Mouse (Mus musculus) CH12.LX (cell line): ENCODE measurements around the gene Tgm3. TPM values are rescaled to one million over a fixed set of nuclear protein-coding genes. Genes with fewer than 3 reads are reported as not detected.

Experiments
- DNase-seq: peaks from one replicate; pipeline ENCODE4 v3.0.0-alpha.2; 2013; ENCODE audit errors: extremely low read depth
- H3K27ac ChIP-seq: 2 replicates; pipeline ENCODE4 v1.5.1; 2012; ENCODE audit warnings: low read depth, mild to moderate bottlenecking, control low read depth, moderate library complexity; ENCODE audit not compliant: insufficient read depth
- H3K27me3 ChIP-seq: replicated peaks from 2 replicates; pipeline ENCODE3; 2012; ENCODE audit warnings: inconsistent platforms
- H3K36me3 ChIP-seq, 2 experiments: replicated peaks in 1 of 2; 2 replicates each; pipeline versions ENCODE3 to v1.6.1; 2012; ENCODE audit warnings: inconsistent platforms in 1 of 2, low read length in 1 of 2, mild to moderate bottlenecking in 1 of 2, mixed read lengths in 1 of 2, moderate library complexity in 1 of 2; ENCODE audit not compliant: control insufficient read depth in 1 of 2, insufficient read depth in 1 of 2
- H3K4me1 ChIP-seq, 2 experiments: 2 replicates each; pipeline ENCODE4 v1.6.1; 2012; ENCODE audit warnings: inconsistent platforms in 1 of 2, moderate library complexity in 1 of 2; ENCODE audit not compliant: insufficient read depth in 2 of 2, control insufficient read depth in 1 of 2
- H3K4me2 ChIP-seq: 2 replicates; pipeline ENCODE4 v1.6.1; 2012; ENCODE audit warnings: low read depth, mild to moderate bottlenecking, control low read depth; ENCODE audit not compliant: poor library complexity, insufficient read depth, severe bottlenecking
- H3K4me3 ChIP-seq, 3 experiments: fragments of 150-350 bp in 1 of 3; sonication (generic) in 1 of 3; replicated peaks in 1 of 3; 2 replicates each; pipeline versions ENCODE3 to v1.5.1; 2011 to 2012; ENCODE audit warnings: low read depth in 2 of 3, low read length in 2 of 3, mild to moderate bottlenecking in 2 of 3, moderate library complexity in 2 of 3, control low read depth in 1 of 3, improper control_type of control experiment in 1 of 3, inconsistent platforms in 1 of 3, mixed read lengths in 1 of 3; ENCODE audit not compliant: poor library complexity in 1 of 3
- H3K79me2 ChIP-seq: replicated peaks from 2 replicates; pipeline ENCODE4 v1.6.1; 2012; ENCODE audit warnings: mild to moderate bottlenecking, moderate library complexity; ENCODE audit not compliant: control insufficient read depth, poor library complexity, insufficient read depth, severe bottlenecking; ENCODE audit errors: extremely low read depth
- H3K9ac ChIP-seq: 2 replicates; pipeline ENCODE4 v1.6.1; 2012; ENCODE audit warnings: low read depth, mild to moderate bottlenecking, control low read depth, moderate library complexity; ENCODE audit not compliant: insufficient read depth
- H3K9me3 ChIP-seq: replicated peaks from 2 replicates; pipeline ENCODE3; 2012; ENCODE audit warnings: low read length, inconsistent platforms, mixed read lengths
- CHD1 ChIP-seq: IDR thresholded peaks from 2 replicates; pipeline ENCODE4 v1.6.1; 2012; ENCODE audit warnings: low read depth, low read length, improper control_type of control experiment, inconsistent platforms
- CTCF ChIP-seq, 2 experiments: IDR thresholded peaks in 1 of 2; conservative IDR thresholded peaks in 1 of 2; 2 replicates each; pipeline ENCODE4 v1.5.1; 2011 to 2012; ENCODE audit warnings: low read depth in 2 of 2, low read length in 2 of 2, improper control_type of control experiment in 1 of 2, inconsistent platforms in 1 of 2, mild to moderate bottlenecking in 1 of 2, moderate library complexity in 1 of 2
- ETS1 ChIP-seq: conservative IDR thresholded peaks from 2 replicates; pipeline ENCODE4 v1.6.1; 2012; ENCODE audit warnings: low read depth, mild to moderate bottlenecking, inconsistent platforms, low read length, improper control_type of control experiment, moderate library complexity
- GABPA ChIP-seq: IDR thresholded peaks from 2 replicates; pipeline ENCODE4 v1.6.1; 2012; ENCODE audit warnings: low read depth, low read length, improper control_type of control experiment, inconsistent platforms; ENCODE audit not compliant: insufficient replicate concordance
- JUND ChIP-seq: conservative IDR thresholded peaks from 2 replicates; pipeline ENCODE4 v1.6.1; 2011; ENCODE audit warnings: low read depth, low read length, improper control_type of control experiment
- MAZ ChIP-seq: IDR thresholded peaks from 2 replicates; pipeline ENCODE4 v1.6.1; 2012; ENCODE audit warnings: low read depth, mild to moderate bottlenecking, inconsistent platforms, low read length, improper control_type of control experiment, moderate library complexity
- MEF2A ChIP-seq: IDR thresholded peaks from 2 replicates; pipeline ENCODE4 v1.6.1; 2014; ENCODE audit warnings: low read depth, mild to moderate bottlenecking, inconsistent platforms, low read length, improper control_type of control experiment, borderline replicate concordance
- MYC ChIP-seq: IDR thresholded peaks from 2 replicates; pipeline ENCODE4 v1.6.1; 2011; ENCODE audit warnings: low read depth, mild to moderate bottlenecking, improper control_type of control experiment, low read length
- PAX5 ChIP-seq: IDR thresholded peaks from 2 replicates; pipeline ENCODE4 v1.6.1; 2012; ENCODE audit warnings: low read length, inconsistent platforms, mixed read lengths
- POLR2A ChIP-seq: IDR thresholded peaks from 2 replicates; pipeline ENCODE4 v1.6.1; 2011; ENCODE audit warnings: low read depth, mild to moderate bottlenecking, improper control_type of control experiment, low read length
- RAD21 ChIP-seq: IDR thresholded peaks from 2 replicates; pipeline ENCODE4 v1.6.1; 2011; ENCODE audit warnings: low read depth, mild to moderate bottlenecking, low read length, improper control_type of control experiment, moderate library complexity
- SIN3A ChIP-seq: IDR thresholded peaks from 2 replicates; pipeline ENCODE4 v1.6.1; 2012; ENCODE audit warnings: low read length, improper control_type of control experiment, inconsistent platforms
- SMC3 ChIP-seq: IDR thresholded peaks from 2 replicates; pipeline ENCODE4 v1.6.1; 2011; ENCODE audit warnings: low read depth, low read length, improper control_type of control experiment
- TBP ChIP-seq: conservative IDR thresholded peaks from 2 replicates; pipeline ENCODE4 v1.6.1; 2011; ENCODE audit warnings: low read depth, low read length, improper control_type of control experiment
- UBTF ChIP-seq: IDR thresholded peaks from 2 replicates; pipeline ENCODE4 v1.6.1; 2012; ENCODE audit warnings: low read depth, mild to moderate bottlenecking, inconsistent platforms, low read length, improper control_type of control experiment, moderate library complexity
- USF2 ChIP-seq: conservative IDR thresholded peaks from 2 replicates; pipeline ENCODE4 v1.6.1; 2011; ENCODE audit warnings: low read depth, low read length, improper control_type of control experiment
- ZC3H11A ChIP-seq: IDR thresholded peaks from 2 replicates; pipeline ENCODE4 v1.6.1; 2012; ENCODE audit warnings: low read depth, mild to moderate bottlenecking, inconsistent platforms, low read length, improper control_type of control experiment
- dilution Hi-C: fragments of 300-500 bp; cut with MboI; formaldehyde crosslinking; loops from 2 replicates; pipeline ENCODE4 v1.14.3; 2020; ENCODE audit warnings: low sequenced_read_pairs; ENCODE audit not compliant: extremely low pct_unique_long_range_greater_than_20kb, extremely low pct_ligation_motif_present
- in situ Hi-C: fragments of 300-500 bp; cut with MboI; formaldehyde crosslinking; loops from 3 replicates; pipeline ENCODE4 v1.14.3; 2019; ENCODE audit warnings: low sequenced_read_pairs, low pct_ligation_motif_present, low pct_unique_long_range_greater_than_20kb, mixed read lengths
- polyA plus RNA-seq: library from polyadenylated mRNA; unstranded; fragments of >175 nt; gene quantifications from 2 replicates; pipeline ENCODE4 v1.2.1, GENCODE M21; 2012; ENCODE audit warnings: low read depth; ENCODE audit not compliant: insufficient read length
- total RNA-seq, 2 experiments: library from RNA; depleted of rRNA; stranded (reverse); fragments of 300-350 nt in 1 of 2; fragments of >200 nt in 1 of 2; gene quantifications; 2 replicates each; pipeline ENCODE4 v1.2.3; 2012 to 2014

Tgm3 gene
- total and polyA plus RNA-seq, 3 experiments, result not detected

DNA sequence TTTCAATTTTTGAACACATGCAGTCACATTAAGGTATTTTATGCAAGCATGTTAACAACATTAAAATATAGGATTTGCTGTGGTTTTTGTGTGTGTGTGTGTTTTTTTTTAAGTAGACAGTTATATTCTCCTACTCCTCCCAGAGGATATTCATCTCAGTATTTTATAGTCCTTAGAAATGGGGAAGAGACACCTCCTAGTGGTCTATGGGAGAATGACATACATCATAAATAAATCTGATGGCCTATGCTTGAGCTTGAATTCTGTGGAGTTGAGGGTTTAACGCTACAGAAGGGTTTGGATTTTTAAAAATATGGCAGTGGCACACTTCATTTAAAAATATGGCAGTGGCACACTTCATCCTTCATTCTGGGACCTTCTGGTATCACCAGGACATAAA is 46.0 kb downstream of the Tgm3 start:
- H3K9ac ChIP-seq, result no peak overlapping the region
- peaks cover 4% of the 10 kb centered on the region for H3K9me3 ChIP-seq
- no peaks in the 10 kb centered on the region for H3K36me3 ChIP-seq
- in situ Hi-C loops (loop anchor here (25.0 kb wide), 1 partner anchor 104 kb away; no protein-coding TSS in a partner anchor), dilution Hi-C loops (no loop called here)
- no peak overlapping the region for H3K4me3 ChIP-seq
- H3K79me2 ChIP-seq, result no peaks in the 10 kb centered on the region
- H3K4me2 ChIP-seq, result no peak overlapping the region
- peak; percentile 50; the same call in 1 of the 2 replicates for TF ChIP-seq ZC3H11A
- no peak for TF ChIP-seq ETS1
- no peak for TF ChIP-seq SIN3A
- peak; percentile 79 for TF ChIP-seq RAD21
- TF ChIP-seq CTCF (conservative IDR thresholded peaks at IDR 0.05 in 1 of 2, IDR thresholded peaks at IDR 0.05 in 1 of 2; ENCODE audit: low read depth in 2 of 2, low read length in 2 of 2), result peak; percentile 33 to 82; a peak in 3 of 4 replicates
- no peak for TF ChIP-seq CHD1
- TF ChIP-seq JUND, result peak; percentile 34; the same call in 1 of the 2 replicates
- TF ChIP-seq SMC3, result peak; percentile 79
- no peaks in the 10 kb centered on the region for H3K4me1 ChIP-seq
- DNase-seq, result peak; percentile 43
- H3K27ac ChIP-seq, result no peak overlapping the region
- H3K27me3 ChIP-seq, result no peaks in the 10 kb centered on the region

- H3K79me2 ChIP-seq, result no peaks in the 10 kb centered on the region
- TF ChIP-seq RAD21, result peak; percentile 75
- TF ChIP-seq CTCF (conservative IDR thresholded peaks at IDR 0.05 in 1 of 2, IDR thresholded peaks at IDR 0.05 in 1 of 2; ENCODE audit: low read depth in 2 of 2, low read length in 2 of 2), result peak; percentile 60 to 76
- TF ChIP-seq MAZ, result no peak
- TF ChIP-seq SMC3, result peak; percentile 78
- no peak for TF ChIP-seq ZC3H11A
- no peak for TF ChIP-seq TBP
- H3K36me3 ChIP-seq, result no peaks in the 10 kb centered on the region
- H3K27ac ChIP-seq, result no peak overlapping the region
- H3K9me3 ChIP-seq, result peaks cover 5% of the 10 kb centered on the region
- H3K4me3 ChIP-seq, result no peak overlapping the region
- peak; percentile 40 for DNase-seq
- no peak overlapping the region for H3K4me2 ChIP-seq
- H3K27me3 ChIP-seq, result no peaks in the 10 kb centered on the region
- in situ Hi-C loops (loop anchor here (25.0 kb wide), 1 partner anchor 94 kb away; no protein-coding TSS in a partner anchor), dilution Hi-C loops (no loop called here)
- H3K4me1 ChIP-seq, result peaks cover 2 to 8% of the 10 kb centered on the region in 2 experiments; a peak in 2 of 4 replicates
- no peak overlapping the region for H3K9ac ChIP-seq
These were observed 56.1 kb downstream of the Tgm3 start for GRCm38 (mm10) chr2:130068228-130068627.

DNA sequence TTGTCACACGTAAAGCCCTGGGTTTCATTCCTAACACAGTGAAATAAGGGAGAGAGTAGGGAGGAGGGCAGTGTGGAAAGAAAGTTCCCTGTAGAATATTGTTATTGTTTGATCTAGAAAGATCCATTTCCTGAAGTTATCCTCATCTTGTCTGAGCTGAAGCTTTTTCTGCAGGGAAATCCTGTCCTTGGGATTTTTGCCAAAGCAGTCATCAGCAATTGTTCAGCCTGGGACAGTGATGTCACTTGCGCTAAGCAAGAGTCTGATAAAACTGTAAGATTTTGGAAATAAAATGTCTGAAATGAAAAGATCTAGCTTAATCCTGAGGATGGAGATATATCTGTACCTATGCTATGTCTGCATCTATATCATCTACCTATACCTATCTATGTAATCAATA is 58.2 kb downstream of the Tgm3 start:
- no peak overlapping the region for H3K4me2 ChIP-seq
- H3K79me2 ChIP-seq, result no peaks in the 10 kb centered on the region
- H3K27ac ChIP-seq, result no peak overlapping the region
- no peaks in the 10 kb centered on the region for H3K27me3 ChIP-seq
- no peak for TF ChIP-seq RAD21
- TF ChIP-seq ZC3H11A, result no peak
- TF ChIP-seq GABPA, result no peak
- no peak for TF ChIP-seq POLR2A
- TF ChIP-seq USF2, result no peak
- no peak for TF ChIP-seq MYC
- TF ChIP-seq PAX5, result no peak
- no peak for TF ChIP-seq UBTF
- TF ChIP-seq CHD1, result no peak
- no peak for TF ChIP-seq MEF2A
- no peaks in the 10 kb centered on the region for H3K36me3 ChIP-seq
- in situ Hi-C loops, result loop anchor here (5.0 to 25.0 kb wide), 2 partner anchors 92 to 177 kb away; no protein-coding TSS in a partner anchor
- H3K9ac ChIP-seq, result no peak overlapping the region
- dilution Hi-C loops, result no loop called here
- H3K4me1 ChIP-seq, result peaks cover 2 to 8% of the 10 kb centered on the region in 2 experiments; a peak in 2 of 4 replicates
- no peak overlapping the region for H3K4me3 ChIP-seq
- no peak for DNase-seq
- H3K9me3 ChIP-seq, result peaks cover 5% of the 10 kb centered on the region
